Mouse (Mus musculus) heart, embryonic 10.5 days (tissue): ENCODE measurements at regions not wholly inside any gene's neighbourhood (a gene's known extent, or its start where the extent isn't known, plus 50 kb on each side); places are given as distances from the start of the nearest gene placed in this dataset.

ENCODE experiments used
- DNase-seq: peaks from one replicate; pipeline ENCODE4 v3.0.0-alpha.2; 2017; ENCODE audit warnings: low spot score
- H3K27ac ChIP-seq: fragments of 300-500 bp; sonication (generic); 2 replicates; pipeline ENCODE4 v1.5.1; 2016; ENCODE audit warnings: mild to moderate bottlenecking
- H3K27me3 ChIP-seq: fragments of 300-500 bp; sonication (generic); 2 replicates; pipeline ENCODE4 v1.6.1; 2016; ENCODE audit warnings: mild to moderate bottlenecking; ENCODE audit not compliant: poor library complexity, insufficient read depth, severe bottlenecking
- H3K36me3 ChIP-seq: fragments of 300-500 bp; sonication (generic); 2 replicates; pipeline ENCODE4 v1.6.1; 2016; ENCODE audit warnings: mild to moderate bottlenecking, moderate library complexity
- H3K4me1 ChIP-seq: fragments of 300-500 bp; sonication (generic); 2 replicates; pipeline ENCODE4 v1.6.1; 2016; ENCODE audit warnings: mild to moderate bottlenecking
- H3K4me3 ChIP-seq: fragments of 300-500 bp; sonication (generic); 2 replicates; pipeline ENCODE4 v1.5.1; 2016; ENCODE audit warnings: mild to moderate bottlenecking, moderate library complexity
- H3K9me3 ChIP-seq: fragments of 300-500 bp; sonication (generic); 2 replicates; pipeline ENCODE4 v1.6.1; 2016; ENCODE audit warnings: mild to moderate bottlenecking, moderate library complexity
- WGBS: fragments of 180-500 bp; shearing (Covaris S2); methylation state at CpG from one replicate; pipeline ENCODE4 v1.1.7; 2016; 5-methylcytosine and 5-hydroxymethylcytosine counted together

GRCm38 (mm10) chr11:79777988-79778387, 184.2 kb downstream of the Utp6 start:
- no peaks in the 10 kb centered on the region for H3K36me3 ChIP-seq
- H3K27ac ChIP-seq: peak overlapping the region; percentile 65; the same call in 1 of the 2 replicates
- no peaks in the 10 kb centered on the region for H3K27me3 ChIP-seq
- peaks cover 44% of the 10 kb centered on the region for H3K4me1 ChIP-seq
- WGBS: 21% methylated on average over 2 of the region's 2 CpGs
- no peak for DNase-seq
- H3K4me3 ChIP-seq: no peak overlapping the region
- no peaks in the 10 kb centered on the region for H3K9me3 ChIP-seq

- Histone ChIP-seq H3K9me3 (no peaks in the 10 kb centered on the region), H3K4me3 (no peak overlapping the region), H3K4me1 (peaks cover 47% of the 10 kb centered on the region), H3K36me3 (no peaks in the 10 kb centered on the region), H3K27ac (0 out of 2 replicates have a peak overlapping the region, but pooled peaks have one; percentile 60), H3K27me3 (no peaks in the 10 kb centered on the region)
- no peak for DNase-seq
- WGBS: 32% methylated on average over 6 of the region's 6 CpGs
Measured at GRCm38 (mm10) chr11:79776577-79776976, 185.6 kb downstream of the Rab11fip4 start.

- Histone ChIP-seq H3K9me3 (no peaks in the 10 kb centered on the region), H3K27me3 (no peaks in the 10 kb centered on the region), H3K4me3 (no peak overlapping the region), H3K36me3 (no peaks in the 10 kb centered on the region), H3K4me1 (peaks cover 40% of the 10 kb centered on the region), H3K27ac (no peak overlapping the region)
- WGBS: 55% methylated on average over 1 of the region's 1 CpGs
- DNase-seq: no peak
Measured at GRCm38 (mm10) chr11:79773755-79774154, 182.7 kb downstream of the Rab11fip4 start.

GRCm38 (mm10) chr11:79771431-79771830, 180.4 kb downstream of the Rab11fip4 start:
- Histone ChIP-seq H3K36me3 (no peaks in the 10 kb centered on the region), H3K27me3 (no peaks in the 10 kb centered on the region), H3K9me3 (no peaks in the 10 kb centered on the region), H3K27ac (no peak overlapping the region), H3K4me3 (no peak overlapping the region), H3K4me1 (peaks cover 17% of the 10 kb centered on the region)
- no peak for DNase-seq
- 21% methylated on average over 3 of the region's 3 CpGs for WGBS

- Histone ChIP-seq H3K9me3 (no peaks in the 10 kb centered on the region), H3K4me3 (no peak overlapping the region), H3K27me3 (0 out of 2 replicates have a peak, but pooled peaks cover 7% of the 10 kb centered on the region), H3K36me3 (no peaks in the 10 kb centered on the region), H3K4me1 (peaks cover 8% of the 10 kb centered on the region), H3K27ac (no peak overlapping the region)
- WGBS: 94% methylated on average over 5 of the region's 5 CpGs
- DNase-seq: no peak
Measured at GRCm38 (mm10) chr11:79767111-79767510, 176.1 kb downstream of the Rab11fip4 start.

GRCm38 (mm10) chr11:79766036-79766435, 175.0 kb downstream of the Rab11fip4 start:
- Histone ChIP-seq H3K36me3 (no peaks in the 10 kb centered on the region), H3K4me1 (peaks cover under 1% of the 10 kb centered on the region; the same call in 1 of the 2 replicates), H3K9me3 (no peaks in the 10 kb centered on the region), H3K4me3 (no peak overlapping the region), H3K27ac (no peak overlapping the region), H3K27me3 (0 out of 2 replicates have a peak, but pooled peaks cover 11% of the 10 kb centered on the region)
- 89% methylated on average over 2 of the region's 2 CpGs for WGBS
- no peak for DNase-seq

GRCm38 (mm10) chr11:79765396-79765795, 174.4 kb downstream of the Rab11fip4 start:
- Histone ChIP-seq H3K9me3 (no peaks in the 10 kb centered on the region), H3K36me3 (no peaks in the 10 kb centered on the region), H3K4me3 (no peak overlapping the region), H3K27me3 (0 out of 2 replicates have a peak, but pooled peaks cover 11% of the 10 kb centered on the region), H3K4me1 (no peaks in the 10 kb centered on the region; the same call in 1 of the 2 replicates), H3K27ac (no peak overlapping the region)
- no peak for DNase-seq
- WGBS: 67% methylated on average over 2 of the region's 2 CpGs

- no peaks in the 10 kb centered on the region for H3K9me3 ChIP-seq
- no peaks in the 10 kb centered on the region for H3K36me3 ChIP-seq
- 0 out of 2 replicates have a peak, but pooled peaks cover 11% of the 10 kb centered on the region for H3K27me3 ChIP-seq
- no peak for DNase-seq
- H3K27ac ChIP-seq: no peak overlapping the region
- WGBS: 81% methylated on average over 6 of the region's 6 CpGs
- no peaks in the 10 kb centered on the region; the same call in 1 of the 2 replicates for H3K4me1 ChIP-seq
- H3K4me3 ChIP-seq: no peak overlapping the region
Measured at GRCm38 (mm10) chr11:79764026-79764425, 173.0 kb downstream of the Rab11fip4 start.

GRCm38 (mm10) chr11:79762654-79763053, 171.6 kb downstream of the Rab11fip4 start:
- no peak for DNase-seq
- Histone ChIP-seq H3K4me1 (no peaks in the 10 kb centered on the region; the same call in 1 of the 2 replicates), H3K36me3 (no peaks in the 10 kb centered on the region), H3K9me3 (no peaks in the 10 kb centered on the region), H3K27ac (no peak overlapping the region), H3K4me3 (no peak overlapping the region), H3K27me3 (0 out of 2 replicates have a peak, but pooled peaks cover 11% of the 10 kb centered on the region)
- 98% methylated on average over 2 of the region's 2 CpGs for WGBS

- Histone ChIP-seq H3K4me1 (no peaks in the 10 kb centered on the region; the same call in 1 of the 2 replicates), H3K36me3 (no peaks in the 10 kb centered on the region), H3K9me3 (no peaks in the 10 kb centered on the region), H3K27me3 (0 out of 2 replicates have a peak, but pooled peaks cover 11% of the 10 kb centered on the region), H3K4me3 (no peak overlapping the region), H3K27ac (no peak overlapping the region)
- no peak for DNase-seq
- 49% methylated on average over 2 of the region's 2 CpGs for WGBS
Measured at GRCm38 (mm10) chr11:79762027-79762426, 171.0 kb downstream of the Rab11fip4 start.

- Histone ChIP-seq H3K9me3 (no peaks in the 10 kb centered on the region), H3K27me3 (0 out of 2 replicates have a peak, but pooled peaks cover 11% of the 10 kb centered on the region), H3K4me1 (no peaks in the 10 kb centered on the region; the same call in 1 of the 2 replicates), H3K4me3 (no peak overlapping the region), H3K36me3 (no peaks in the 10 kb centered on the region), H3K27ac (no peak overlapping the region)
- DNase-seq: no peak
- WGBS: 85% methylated on average over 4 of the region's 4 CpGs
Measured at GRCm38 (mm10) chr11:79760533-79760932, 169.5 kb downstream of the Rab11fip4 start.

GRCm38 (mm10) chr11:79758281-79758680, 167.3 kb downstream of the Rab11fip4 start:
- Histone ChIP-seq H3K4me3 (no peak overlapping the region), H3K36me3 (no peaks in the 10 kb centered on the region), H3K4me1 (peaks cover 4% of the 10 kb centered on the region), H3K27ac (no peak overlapping the region), H3K9me3 (no peaks in the 10 kb centered on the region), H3K27me3 (0 out of 2 replicates have a peak, but pooled peaks cover 11% of the 10 kb centered on the region)
- DNase-seq: no peak
- 94% methylated on average over 3 of the region's 3 CpGs for WGBS

- Histone ChIP-seq H3K36me3 (no peaks in the 10 kb centered on the region), H3K4me1 (peaks cover 11% of the 10 kb centered on the region), H3K4me3 (no peak overlapping the region), H3K27ac (no peak overlapping the region), H3K9me3 (no peaks in the 10 kb centered on the region), H3K27me3 (0 out of 2 replicates have a peak, but pooled peaks cover 9% of the 10 kb centered on the region)
- WGBS: 85% methylated on average over 5 of the region's 5 CpGs
- no peak for DNase-seq
Measured at GRCm38 (mm10) chr11:79757513-79758071, 166.6 kb downstream of the Rab11fip4 start.
